Mouse (Mus musculus) olfactory bulb, adult 2 months (tissue): ENCODE measurements around the gene Tmed2. TPM values are rescaled to one million over a fixed set of nuclear protein-coding genes. Genes with fewer than 3 reads are reported as not detected.
A peak's percentile ranks its signal among the peaks of the same experiment; 100 is the strongest.
"Not testable (repeated sequence)": the region's sequence is repeated elsewhere in the genome, so short reads cannot be mapped to it uniquely, and the experiment has no call there.

Experiments used
- H3K27ac ChIP-seq: fragments of 200-500 bp; 2 replicates; pipeline ENCODE4 v1.5.1; 2012; ENCODE audit warnings: low read depth, low read length; ENCODE audit not compliant: insufficient read depth
- H3K4me1 ChIP-seq: fragments of 200-500 bp; 2 replicates; pipeline ENCODE4 v1.6.1; 2012; ENCODE audit warnings: low read length; ENCODE audit not compliant: control insufficient read depth, insufficient read depth
- H3K4me3 ChIP-seq: fragments of 200-500 bp; 2 replicates; pipeline ENCODE4 v1.5.1; 2012; ENCODE audit warnings: mild to moderate bottlenecking, low read depth, low read length, moderate library complexity; ENCODE audit not compliant: insufficient read depth
- CTCF ChIP-seq: fragments of 200-500 bp; IDR thresholded peaks from 2 replicates; pipeline ENCODE4 v1.5.1; 2012; ENCODE audit warnings: low read depth, mild to moderate bottlenecking, low read length, moderate library complexity; ENCODE audit not compliant: insufficient read depth
- POLR2A ChIP-seq: fragments of 200-500 bp; IDR thresholded peaks from 2 replicates; pipeline ENCODE4 v1.6.1; 2012; ENCODE audit warnings: mild to moderate bottlenecking, low read depth, low read length, moderate library complexity; ENCODE audit not compliant: insufficient read depth
- WGBS: fragments of 180-500 bp; shearing (Covaris S2); methylation state at CpG from one replicate; pipeline ENCODE4 v1.1.7; 2018; 5-methylcytosine and 5-hydroxymethylcytosine counted together
- polyA plus RNA-seq: library from polyadenylated mRNA; stranded (reverse); fragments of >200 nt; gene quantifications from 2 replicates; pipeline ENCODE4 v1.2.4, GENCODE M21; 2012; ENCODE audit warnings: low replicate concordance; ENCODE audit not compliant: missing spikeins, insufficient read depth, insufficient read length

Tmed2 gene
- polyA plus RNA-seq, 1 experiment, result not detected

- peaks cover 27% of the 10 kb centered on the region for H3K4me1 ChIP-seq
- no peak for TF ChIP-seq CTCF
- no peak for TF ChIP-seq POLR2A
- WGBS, result 12% methylated on average over 14 of the region's 14 CpGs
- peak overlapping the region; percentile 58 for H3K4me3 ChIP-seq
- peak overlapping the region; percentile 45; the same call in 1 of the 2 replicates for H3K27ac ChIP-seq
These were observed 8.9 kb upstream of the Tmed2 start for GRCm38 (mm10) chr5:124531583-124531930.

GRCm38 (mm10) chr5:124532451-124532850 is 8.0 kb upstream of the Tmed2 start:
- Histone ChIP-seq H3K4me3 (no peak overlapping the region), H3K27ac (no peak overlapping the region), H3K4me1 (peaks cover 31% of the 10 kb centered on the region)
- no peak for TF ChIP-seq CTCF
- 52% methylated on average over 7 of the region's 7 CpGs for WGBS

DNA sequence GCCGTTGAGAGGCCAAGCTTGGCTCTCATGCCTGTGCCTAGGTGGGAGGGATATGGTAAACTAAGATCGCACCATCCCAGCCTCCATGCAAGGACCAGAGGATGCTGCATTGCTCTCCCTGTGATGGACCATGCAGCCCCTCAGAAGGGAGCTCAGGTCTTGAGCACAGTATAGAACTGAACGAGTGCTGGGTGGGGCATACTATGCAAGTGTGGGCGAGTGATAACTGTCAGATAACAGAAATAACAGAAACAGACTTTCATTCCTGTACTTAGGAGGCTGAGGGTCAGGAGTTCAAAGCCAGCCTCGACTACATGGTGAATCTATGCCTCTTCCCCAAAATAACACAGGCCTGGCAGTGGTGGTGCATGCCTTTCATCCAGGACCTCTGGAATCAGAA is 5.5 kb upstream of the Tmed2 start:
- Histone ChIP-seq H3K4me3 (no peak overlapping the region), H3K4me1 (peaks cover 9% of the 10 kb centered on the region), H3K27ac (no peak overlapping the region)
- 69% methylated on average over 5 of the region's 5 CpGs for WGBS
- no peak for TF ChIP-seq POLR2A
- no peak for TF ChIP-seq CTCF

DNA sequence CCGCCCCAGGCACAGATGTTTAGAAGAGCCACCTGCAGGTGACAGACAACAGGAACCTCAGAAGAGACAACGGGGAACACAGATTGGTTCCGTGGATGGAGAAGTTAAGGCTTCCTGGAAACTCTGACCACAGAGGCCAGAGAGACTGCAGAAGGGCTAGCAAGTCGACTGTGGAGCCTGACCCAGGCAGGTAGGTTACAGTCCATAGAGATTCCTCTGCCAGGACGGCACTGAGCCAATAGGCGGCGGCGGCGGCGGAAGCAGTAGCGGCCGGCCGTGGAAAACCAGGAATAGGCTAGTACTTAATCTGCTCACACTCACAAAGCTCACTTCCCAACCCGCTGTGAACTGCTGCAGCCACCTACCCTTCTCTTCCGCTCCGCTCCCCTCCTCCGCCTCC is 3.7 kb upstream of the Tmed2 start:
- H3K27ac ChIP-seq, result peak overlapping the region; percentile 51; the same call in 1 of the 2 replicates
- H3K4me1 ChIP-seq, result peaks cover 6% of the 10 kb centered on the region
- WGBS, result 6% methylated on average over 16 of the region's 17 CpGs
- H3K4me3 ChIP-seq, result peak overlapping the region; percentile 2; the same call in 1 of the 2 replicates
- TF ChIP-seq POLR2A (no peak), CTCF (no peak)

GRCm38 (mm10) chr5:124538813-124539792 is 1.4 kb upstream of the Tmed2 start:
- H3K27ac ChIP-seq, result no peak overlapping the region
- 71% methylated on average over 16 of the region's 16 CpGs for WGBS
- no peak for TF ChIP-seq CTCF
- no peak for TF ChIP-seq POLR2A
- no peak overlapping the region for H3K4me3 ChIP-seq
- peaks cover 12% of the 10 kb centered on the region for H3K4me1 ChIP-seq

DNA sequence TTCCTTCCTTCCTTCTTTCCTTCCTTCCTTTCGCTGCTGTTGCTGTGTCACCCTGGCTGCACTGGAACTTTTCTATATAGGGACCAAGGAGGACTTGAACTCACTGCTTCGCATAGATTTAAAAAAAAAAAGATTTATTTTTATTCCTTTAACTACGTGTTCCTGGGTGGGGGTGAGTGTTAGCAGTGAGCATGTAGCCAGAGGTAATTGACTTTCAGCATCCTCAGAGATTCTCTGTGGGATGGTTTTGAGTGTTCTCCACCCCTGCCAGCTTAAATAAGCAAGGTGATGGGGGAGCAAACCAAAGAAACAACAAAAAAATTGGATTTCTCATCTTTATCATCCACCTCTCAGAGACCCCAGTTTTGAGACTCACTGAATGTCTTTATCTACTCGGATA is 590 bp upstream of the Tmed2 start:
- WGBS, result 66% methylated on average over 4 of the region's 4 CpGs
- no peak overlapping the region for H3K27ac ChIP-seq
- H3K4me1 ChIP-seq, result peaks cover 13% of the 10 kb centered on the region
- H3K4me3 ChIP-seq, result no peak overlapping the region
- TF ChIP-seq POLR2A (no peak), CTCF (no peak)

DNA sequence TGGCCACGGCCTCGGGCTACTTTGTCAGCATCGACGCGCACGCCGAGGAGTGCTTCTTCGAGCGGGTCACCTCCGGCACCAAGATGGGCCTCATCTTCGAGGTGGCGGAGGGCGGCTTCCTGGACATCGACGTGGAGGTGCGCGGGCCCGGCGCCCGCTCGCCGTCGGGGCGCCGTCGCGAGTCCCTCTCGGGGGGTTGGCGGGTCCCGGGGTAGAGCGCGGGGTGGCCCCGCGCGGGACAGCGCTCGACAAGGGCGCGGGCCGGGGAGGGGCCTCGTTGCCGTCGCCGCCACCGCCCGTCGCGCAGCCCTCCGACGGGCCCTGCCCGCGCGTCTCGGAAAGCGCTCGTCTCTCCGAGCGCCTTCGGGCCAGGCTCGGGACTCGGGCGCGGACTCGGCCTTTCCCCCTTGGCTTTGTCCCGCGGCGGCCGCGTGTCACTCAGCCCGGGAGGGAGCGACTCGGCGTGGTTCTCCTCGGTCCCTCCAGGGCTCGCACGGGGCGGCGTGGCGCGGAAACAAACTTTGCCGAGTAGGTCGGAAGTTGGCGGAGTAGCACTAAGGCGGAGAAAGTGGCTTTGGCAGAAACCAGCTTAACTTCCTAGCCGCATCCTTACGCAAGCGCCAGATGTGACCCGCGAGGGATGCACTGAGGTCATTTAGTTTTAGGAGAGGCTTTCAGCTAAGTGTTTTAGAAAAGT is 558 bp downstream of the Tmed2 start:
- WGBS, result under 1% methylated on average over 86 of the region's 89 CpGs
- Histone ChIP-seq H3K27ac (no peak overlapping the region), H3K4me3 (peak overlapping the region; percentile 77), H3K4me1 (peaks cover 13% of the 10 kb centered on the region)
- TF ChIP-seq CTCF (no peak), POLR2A (no peak)

DNA sequence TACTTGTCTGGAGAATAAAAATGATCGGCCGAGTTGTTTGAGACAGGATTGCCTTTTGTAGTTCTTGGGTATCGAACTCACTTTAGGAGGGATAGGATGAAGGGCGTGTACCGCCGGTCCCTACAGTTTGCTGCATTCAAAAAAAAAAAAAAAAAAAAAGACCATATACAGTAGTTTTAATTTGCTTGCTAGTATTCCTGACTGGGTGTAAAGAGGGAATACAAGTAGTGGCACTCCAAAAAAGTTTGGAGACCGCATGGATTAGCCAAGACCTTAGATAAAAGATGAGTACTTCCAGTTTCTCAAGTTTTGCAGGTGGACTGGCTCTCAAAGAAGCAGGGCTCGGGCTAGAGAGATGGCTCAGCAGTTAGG is 1.1 kb downstream of the Tmed2 start:
- 4% methylated on average over 8 of the region's 8 CpGs for WGBS
- no peak for TF ChIP-seq POLR2A
- TF ChIP-seq CTCF, result no peak
- Histone ChIP-seq H3K4me3 (peak overlapping the region; percentile 77), H3K4me1 (peaks cover 13% of the 10 kb centered on the region), H3K27ac (no peak overlapping the region)

DNA sequence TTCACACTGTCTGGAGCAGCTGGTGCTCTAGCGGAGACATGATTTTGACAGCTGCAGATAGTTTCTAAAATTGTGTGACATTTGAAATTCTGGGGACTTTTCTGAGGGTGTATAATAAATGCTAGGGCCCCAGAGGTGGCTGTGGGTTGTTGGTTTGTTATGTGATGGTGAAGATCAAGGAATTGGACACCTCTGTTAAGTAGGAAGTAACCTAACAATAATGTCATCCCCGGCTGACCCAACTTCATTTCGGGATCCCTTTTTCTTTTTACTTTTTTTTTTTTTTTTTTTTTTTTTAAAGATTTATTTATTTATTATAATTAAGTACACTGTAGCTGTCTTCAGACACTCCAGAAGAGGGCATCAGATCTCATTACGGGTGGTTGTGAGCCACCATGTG is 10.2 kb downstream of the Tmed2 start:
- H3K4me1 ChIP-seq, H3K27ac ChIP-seq, H3K4me3 ChIP-seq: not testable (repeated sequence)
- 74% methylated on average over 4 of the region's 4 CpGs for WGBS

DNA sequence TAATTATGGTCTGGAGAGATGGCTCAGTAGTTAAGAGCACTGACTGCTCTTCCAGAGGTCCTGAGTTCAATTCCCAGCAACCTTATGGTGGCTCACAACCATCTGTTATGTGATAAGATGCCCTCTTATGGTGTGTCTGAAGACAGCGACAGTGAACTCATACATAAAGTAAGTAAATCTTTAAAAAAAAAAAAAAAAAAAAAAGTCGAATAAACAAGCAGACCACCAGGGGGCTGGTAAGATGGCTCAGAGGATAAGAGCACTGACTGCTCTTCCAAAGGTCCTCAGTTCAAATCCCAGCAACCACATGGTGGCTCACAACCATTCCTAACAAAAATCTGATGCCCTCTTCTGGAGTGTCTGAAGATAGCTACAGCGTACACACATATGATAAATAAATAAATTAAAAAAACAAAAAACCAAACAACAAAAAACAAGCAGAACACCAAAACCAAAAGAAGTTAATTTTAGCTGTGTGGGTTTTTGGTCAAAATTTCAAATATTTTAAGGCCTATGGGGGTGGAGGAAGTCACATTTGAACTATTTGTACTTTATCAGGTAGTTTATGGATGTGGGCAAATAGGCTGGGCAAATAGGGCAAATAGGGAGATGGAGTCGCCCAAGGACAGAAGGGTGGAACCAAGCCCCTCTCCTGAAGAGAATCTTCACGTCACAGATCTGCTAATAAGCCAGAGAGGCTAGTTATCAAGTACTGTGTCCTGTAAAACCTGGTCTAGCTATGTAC is 11.0 kb downstream of the Tmed2 start:
- 28% methylated on average over 5 of the region's 5 CpGs for WGBS
- not testable (repeated sequence) for H3K4me1 ChIP-seq, H3K27ac ChIP-seq, H3K4me3 ChIP-seq
